Mouse (Mus musculus) limb, embryonic 14.5 days (tissue): ENCODE measurements at regions not wholly inside any gene's neighbourhood (a gene's known extent, or its start where the extent isn't known, plus 50 kb on each side); places are given as distances from the start of the nearest gene placed in this dataset.

ENCODE experiments used
- ATAC-seq: fragments of 200-750 bp; cut with Nextera tagmentation; 2 replicates; pipeline ENCODE4 v1.8.0; 2017; ENCODE audit warnings: low read depth, moderate number of reproducible peaks, moderate TSS enrichment; ENCODE audit not compliant: low FRiP score
- DNase-seq: peaks from one replicate; pipeline ENCODE4 v3.0.0-alpha.2; 2015; ENCODE audit warnings: low spot score
- H3K27ac ChIP-seq: fragments of 300-500 bp; sonication (generic); replicated peaks from 2 replicates; pipeline ENCODE4 v1.5.1; 2014; ENCODE audit warnings: low read depth, mild to moderate bottlenecking, low read length, moderate library complexity, mixed read lengths
- H3K27me3 ChIP-seq: fragments of 300-500 bp; sonication (generic); 2 replicates; pipeline ENCODE4 v1.6.1; 2014; ENCODE audit warnings: low read length, mixed read lengths; ENCODE audit not compliant: control insufficient read depth, insufficient read depth
- H3K36me3 ChIP-seq: fragments of 300-500 bp; sonication (generic); 2 replicates; pipeline ENCODE4 v1.6.1; 2014; ENCODE audit warnings: mild to moderate bottlenecking, low read length, moderate library complexity, mixed read lengths; ENCODE audit not compliant: control insufficient read depth, insufficient read depth
- H3K4me1 ChIP-seq: fragments of 300-500 bp; sonication (generic); 2 replicates; pipeline ENCODE4 v1.6.1; 2014; ENCODE audit warnings: antibody characterized with exemption, low read length, mixed read lengths; ENCODE audit not compliant: control insufficient read depth, insufficient read depth
- H3K4me2 ChIP-seq: fragments of 300-500 bp; sonication (generic); replicated peaks from 2 replicates; pipeline ENCODE4 v1.6.1; 2014; ENCODE audit warnings: low read depth, mild to moderate bottlenecking, low read length, moderate library complexity; ENCODE audit not compliant: severe bottlenecking
- H3K4me3 ChIP-seq: fragments of 300-500 bp; sonication (generic); replicated peaks from 2 replicates; pipeline ENCODE4 v1.5.1; 2014; ENCODE audit warnings: low read length
- H3K9ac ChIP-seq: fragments of 300-500 bp; sonication (generic); 2 replicates; pipeline ENCODE4 v1.6.1; 2014; ENCODE audit warnings: mild to moderate bottlenecking, low read depth, low read length, moderate library complexity; ENCODE audit not compliant: severe bottlenecking
- H3K9me3 ChIP-seq: fragments of 300-500 bp; sonication (generic); 2 replicates; pipeline ENCODE4 v1.6.1; 2016; ENCODE audit warnings: low read length; ENCODE audit not compliant: control insufficient read depth
- POLR2A ChIP-seq: fragments of 200-500 bp; IDR thresholded peaks from 2 replicates; pipeline ENCODE4 v1.8.0; 2012; ENCODE audit warnings: inconsistent platforms, mild to moderate bottlenecking, moderate library complexity, borderline replicate concordance; ENCODE audit not compliant: insufficient read depth, insufficient read length; ENCODE audit errors: extremely low read depth
- WGBS: fragments of 180-500 bp; shearing (Covaris S2); extraction: QIAGEN DNeasy Blood & Tissue Kit; methylation state at CpG from one replicate; pipeline ENCODE4 v1.1.7; 2014; 5-methylcytosine and 5-hydroxymethylcytosine counted together

DNA sequence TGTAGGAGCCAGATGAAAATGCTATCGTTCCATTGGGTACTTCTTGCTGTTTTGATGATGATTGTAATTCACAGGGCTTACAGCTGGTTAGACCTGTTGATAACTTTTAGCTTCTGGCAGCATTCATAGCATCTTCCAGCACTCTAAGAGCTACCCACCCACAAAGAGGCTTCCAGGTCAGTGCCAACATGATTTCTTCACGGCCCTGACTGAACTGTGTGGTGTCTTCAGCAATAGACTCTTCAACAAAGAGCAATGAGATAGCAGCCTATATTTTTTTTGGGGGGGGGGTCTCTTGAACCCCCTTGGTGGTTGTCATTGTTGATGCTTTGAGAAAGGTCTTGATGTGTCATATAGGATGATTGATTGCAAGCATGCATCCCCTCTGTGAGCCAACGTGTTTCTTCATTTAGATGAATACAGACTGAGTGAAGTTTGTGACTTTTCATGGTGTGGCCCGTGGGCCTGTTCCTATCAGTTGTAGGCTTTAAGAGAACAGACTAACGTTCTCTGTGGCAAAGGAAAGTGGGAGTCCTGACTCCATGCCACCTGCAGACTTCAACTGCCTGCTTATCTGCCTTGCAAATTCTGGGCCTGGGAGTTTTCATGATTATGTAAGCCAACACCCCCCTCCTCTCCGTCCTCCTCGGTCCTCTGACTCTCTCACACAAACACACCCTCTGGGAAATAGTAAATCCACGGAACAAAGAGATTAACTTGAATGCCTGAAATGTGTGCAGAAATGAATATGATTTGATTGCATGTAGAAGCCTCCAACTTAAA, 1293.0 kb upstream of the A1bg start:
- no peak for ATAC-seq
- Histone ChIP-seq H3K4me3 (no peak overlapping the region), H3K4me2 (no peak overlapping the region), H3K9ac (no peak overlapping the region), H3K4me1 (no peaks in the 10 kb centered on the region), H3K27me3 (no peaks in the 10 kb centered on the region), H3K36me3 (no peaks in the 10 kb centered on the region), H3K27ac (no peak overlapping the region), H3K9me3 (no peaks in the 10 kb centered on the region)
- 67% methylated on average over 8 of the region's 8 CpGs for WGBS
- DNase-seq = no peak
- TF ChIP-seq POLR2A = no peak

DNA sequence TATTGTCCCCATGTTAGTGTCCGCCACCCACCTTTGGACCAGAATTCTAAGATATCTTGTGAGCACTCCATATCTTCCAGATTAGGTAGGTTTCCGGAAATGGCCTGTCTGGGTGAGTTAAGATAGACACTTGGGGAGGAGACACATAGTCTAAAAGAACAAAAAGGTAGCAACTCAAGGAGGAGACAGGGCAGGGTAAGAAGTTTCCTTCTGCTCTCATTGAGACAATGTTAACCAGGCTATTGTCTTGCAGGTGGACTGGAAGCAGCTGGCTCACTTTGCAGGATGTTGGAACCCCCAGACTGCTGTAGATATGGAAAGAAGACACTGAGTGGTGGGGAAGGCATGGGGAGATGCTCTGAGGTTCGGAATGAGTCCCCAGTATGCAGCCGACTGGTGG, 1291.5 kb upstream of the A1bg start:
- Histone ChIP-seq H3K9ac (no peak overlapping the region), H3K27me3 (no peaks in the 10 kb centered on the region), H3K4me2 (no peak overlapping the region), H3K4me3 (no peak overlapping the region), H3K4me1 (no peaks in the 10 kb centered on the region), H3K27ac (no peak overlapping the region), H3K36me3 (no peaks in the 10 kb centered on the region), H3K9me3 (no peaks in the 10 kb centered on the region)
- TF ChIP-seq POLR2A = no peak
- ATAC-seq (no peak), DNase-seq (no peak)
- WGBS = 92% methylated on average over 4 of the region's 4 CpGs

DNA sequence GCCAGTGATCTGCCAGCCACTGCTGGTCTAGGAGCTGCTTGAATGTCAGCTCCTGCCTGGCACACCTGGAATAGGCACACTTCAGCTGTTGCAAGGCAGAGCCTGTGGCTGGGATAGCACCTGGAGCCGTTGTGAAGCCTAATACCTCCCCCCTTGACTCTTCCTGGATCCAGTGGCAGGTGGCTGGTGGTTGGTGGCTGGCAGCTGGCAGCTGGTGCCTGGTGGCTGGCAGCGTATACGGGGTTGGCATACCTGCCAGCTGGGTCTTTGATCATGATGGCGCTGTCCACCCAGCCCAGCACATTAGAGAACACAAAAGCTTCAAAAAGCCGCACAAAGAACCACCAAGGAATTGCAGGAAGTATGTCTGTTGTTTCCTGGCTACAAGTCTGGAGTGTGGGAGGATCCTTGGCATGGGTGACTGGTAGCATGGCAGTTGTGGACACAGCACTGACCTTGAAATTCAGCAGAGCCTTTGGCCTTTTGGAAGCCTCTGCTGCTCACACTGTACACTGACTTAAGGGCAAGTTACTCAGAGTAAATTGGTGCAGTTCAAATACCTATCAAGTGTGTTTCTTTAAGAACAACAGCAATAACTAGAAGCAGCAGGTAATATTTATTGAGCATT, 1289.6 kb upstream of the A1bg start:
- DNase-seq = no peak
- no peaks in the 10 kb centered on the region for H3K36me3 ChIP-seq
- H3K4me3 ChIP-seq = no peak overlapping the region
- ATAC-seq = no peak
- no peak overlapping the region for H3K27ac ChIP-seq
- no peak overlapping the region for H3K9ac ChIP-seq
- H3K4me2 ChIP-seq = no peak overlapping the region
- H3K4me1 ChIP-seq = no peaks in the 10 kb centered on the region
- TF ChIP-seq POLR2A = no peak
- WGBS = 85% methylated on average over 5 of the region's 5 CpGs
- no peaks in the 10 kb centered on the region for H3K27me3 ChIP-seq
- H3K9me3 ChIP-seq = no peaks in the 10 kb centered on the region

DNA sequence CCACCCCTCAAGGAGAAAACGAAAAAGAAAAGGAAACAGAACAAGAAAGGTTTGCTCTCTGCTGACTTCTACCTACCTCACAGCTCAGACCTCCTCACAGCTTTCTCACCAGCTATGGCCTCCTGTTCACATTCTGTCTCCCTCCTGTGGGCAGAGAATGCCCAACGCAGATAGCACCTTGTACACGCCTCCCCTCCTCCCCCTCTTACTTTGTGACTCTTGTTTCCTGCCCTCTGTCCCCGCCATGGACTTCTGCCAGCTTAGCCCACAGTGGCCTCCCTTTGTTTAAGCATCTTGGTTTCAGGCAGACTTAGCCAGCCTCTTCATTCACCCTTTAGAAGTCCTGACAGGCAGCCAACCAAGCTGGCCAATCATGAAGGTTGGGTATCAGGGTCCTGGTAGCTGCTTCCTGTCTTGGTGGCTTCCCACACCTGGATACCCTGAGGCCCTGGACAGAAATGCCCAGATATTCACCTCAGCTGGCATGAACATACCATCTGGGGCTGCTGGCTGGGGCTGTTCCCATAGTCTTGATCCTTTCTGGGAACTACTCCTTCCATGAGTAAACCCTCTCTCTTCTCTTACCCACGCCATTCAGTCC, 1287.2 kb upstream of the A1bg start:
- ATAC-seq = no peak
- Histone ChIP-seq H3K9ac (no peak overlapping the region), H3K27me3 (no peaks in the 10 kb centered on the region), H3K4me3 (no peak overlapping the region), H3K36me3 (no peaks in the 10 kb centered on the region), H3K4me2 (no peak overlapping the region), H3K4me1 (no peaks in the 10 kb centered on the region), H3K27ac (no peak overlapping the region), H3K9me3 (no peaks in the 10 kb centered on the region)
- WGBS = 83% methylated on average over 5 of the region's 5 CpGs
- TF ChIP-seq POLR2A = no peak
- DNase-seq = no peak

DNA sequence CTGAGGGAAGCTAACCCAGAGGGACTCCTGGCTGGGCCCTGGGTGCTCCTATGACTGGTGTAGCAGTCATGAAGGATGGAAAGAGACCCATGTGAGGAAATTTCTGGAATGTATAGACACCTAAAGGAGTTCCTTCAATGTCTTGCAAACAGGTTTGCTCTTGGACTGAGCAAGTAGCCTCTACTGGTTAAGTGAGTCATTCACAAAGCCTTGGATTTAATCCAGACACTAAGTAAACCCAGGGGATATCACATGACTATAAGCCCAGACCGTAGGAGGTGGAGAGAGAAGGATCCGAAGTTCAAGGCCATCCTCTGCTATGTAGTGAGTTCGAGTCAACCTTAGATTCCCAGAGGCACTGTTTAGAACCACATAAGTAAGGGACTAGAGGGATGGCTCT, 1286.5 kb upstream of the A1bg start:
- ATAC-seq (no peak), DNase-seq (no peak)
- Histone ChIP-seq H3K27ac (no peak overlapping the region), H3K4me3 (no peak overlapping the region), H3K27me3 (no peaks in the 10 kb centered on the region), H3K4me1 (no peaks in the 10 kb centered on the region), H3K9ac (no peak overlapping the region), H3K4me2 (no peak overlapping the region), H3K9me3 (no peaks in the 10 kb centered on the region), H3K36me3 (no peaks in the 10 kb centered on the region)
- no peak for TF ChIP-seq POLR2A
- 93% methylated on average over 3 of the region's 3 CpGs for WGBS
